Mouse (Mus musculus) midbrain, embryonic 10.5 days (tissue): Measurements from ENCODE around the gene Nnmt. TPM values are rescaled to one million over a fixed set of nuclear protein-coding genes. Genes with fewer than 3 reads are reported as not detected.
A peak's percentile ranks its signal among the peaks of the same experiment; 100 is the strongest.

Experiments
- DNase-seq: peaks from one replicate; pipeline ENCODE4 v3.0.0-alpha.2; 2017; ENCODE audit warnings: low spot score
- H3K27ac ChIP-seq: fragments of 300-500 bp; sonication (generic); replicated peaks from 2 replicates; pipeline ENCODE4 v1.5.1; 2016; ENCODE audit warnings: mild to moderate bottlenecking
- H3K27me3 ChIP-seq: fragments of 300-500 bp; sonication (generic); 2 replicates; pipeline ENCODE4 v1.6.1; 2016; ENCODE audit warnings: low read depth, mild to moderate bottlenecking; ENCODE audit not compliant: poor library complexity, severe bottlenecking
- H3K36me3 ChIP-seq: fragments of 300-500 bp; sonication (generic); 2 replicates; pipeline ENCODE4 v1.6.1; 2016; ENCODE audit warnings: mild to moderate bottlenecking, moderate library complexity
- H3K4me1 ChIP-seq: fragments of 300-500 bp; sonication (generic); 2 replicates; pipeline ENCODE4 v1.6.1; 2016
- H3K4me3 ChIP-seq: fragments of 300-500 bp; sonication (generic); 2 replicates; pipeline ENCODE4 v1.5.1; 2016; ENCODE audit warnings: mild to moderate bottlenecking, moderate library complexity
- H3K9me3 ChIP-seq: fragments of 300-500 bp; sonication (generic); replicated peaks from 2 replicates; pipeline ENCODE4 v1.6.1; 2016; ENCODE audit warnings: mild to moderate bottlenecking
- whole genome bisulfite sequencing: fragments of 180-500 bp; shearing (Covaris S2); methylation state at CpG from one replicate; pipeline ENCODE4 v1.1.7; 2016; 5-methylcytosine and 5-hydroxymethylcytosine counted together
- polyA plus RNA-seq: library from polyadenylated mRNA; unstranded; fragments of >200 nt; fragmentation: Nextera tagmentation; extraction: Ambion mirVana; gene quantifications from 2 replicates; pipeline ENCODE4 v1.2.1, GENCODE M21; 2016

Nnmt gene
- polyA plus RNA-seq: 0.65 and 1.1 TPM in 2 replicates

GRCm38 (mm10) chr9:48604939-48605598 lies at the start of gene Nnmt:
Gene Nnmt, minus strand, starts transcription at chr9:48605153.
- Histone ChIP-seq H3K9me3 (no peaks in the 10 kb centered on the region), H3K27me3 (no peaks in the 10 kb centered on the region), H3K4me3 (no peak within 1 kb of the TSS), H3K27ac (no peak within 1 kb of the TSS), H3K4me1 (peaks cover 12% of the 10 kb centered on the region), H3K36me3 (no peaks in the 10 kb centered on the region)
- peak; percentile 10 for DNase-seq
- 58% methylated on average over 8 of the region's 8 CpGs for WGBS

GRCm38 (mm10) chr9:48654730-48655129 lies 49.8 kb upstream of the Nnmt start:
- peak overlapping the region; percentile 81 for H3K27ac ChIP-seq

GRCm38 (mm10) chr9:48653399-48654070 lies 48.6 kb upstream of the Nnmt start:
- 49% methylated on average over 7 of the region's 7 CpGs for WGBS
- Histone ChIP-seq H3K9me3 (no peaks in the 10 kb centered on the region), H3K4me3 (no peak overlapping the region)

More at GRCm38 (mm10) chr9:48654730-48655129, 49.8 kb upstream of the Nnmt start:
- no peaks in the 10 kb centered on the region for H3K27me3 ChIP-seq
- 9% methylated on average over 8 of the region's 8 CpGs for WGBS
- H3K4me1 ChIP-seq: peaks cover 86% of the 10 kb centered on the region
- DNase-seq: no peak
- peaks cover 49% of the 10 kb centered on the region for H3K36me3 ChIP-seq
- H3K9me3 ChIP-seq: peaks cover 6% of the 10 kb centered on the region
- H3K4me3 ChIP-seq: no peak overlapping the region

GRCm38 (mm10) chr9:48652026-48652425 lies 47.1 kb upstream of the Nnmt start:
- 25% methylated on average over 4 of the region's 4 CpGs for WGBS
- peaks cover 22% of the 10 kb centered on the region for H3K36me3 ChIP-seq
- peaks cover 99% of the 10 kb centered on the region for H3K4me1 ChIP-seq
- H3K9me3 ChIP-seq: no peaks in the 10 kb centered on the region
- peak overlapping the region; percentile 91 for H3K27ac ChIP-seq
- no peak overlapping the region for H3K4me3 ChIP-seq
- DNase-seq: no peak
- no peaks in the 10 kb centered on the region for H3K27me3 ChIP-seq

More at GRCm38 (mm10) chr9:48653399-48654070, 48.6 kb upstream of the Nnmt start:
- H3K36me3 ChIP-seq: peaks cover 37% of the 10 kb centered on the region
- H3K27me3 ChIP-seq: no peaks in the 10 kb centered on the region
- H3K4me1 ChIP-seq: peaks cover 98% of the 10 kb centered on the region
- H3K27ac ChIP-seq: peak overlapping the region; percentile 81
- DNase-seq: no peak

- H3K4me1 ChIP-seq: peaks cover 99% of the 10 kb centered on the region
- no peak for DNase-seq
- H3K9me3 ChIP-seq: no peaks in the 10 kb centered on the region
- no peaks in the 10 kb centered on the region for H3K27me3 ChIP-seq
- H3K36me3 ChIP-seq: peaks cover 11% of the 10 kb centered on the region
- H3K4me3 ChIP-seq: no peak overlapping the region
- H3K27ac ChIP-seq: peak overlapping the region; percentile 91
- 81% methylated on average over 2 of the region's 2 CpGs for WGBS
Measured at GRCm38 (mm10) chr9:48650846-48651245, 45.9 kb upstream of the Nnmt start.

- 23% methylated on average over 17 of the region's 17 CpGs for WGBS
- Histone ChIP-seq H3K27me3 (no peaks in the 10 kb centered on the region), H3K36me3 (0 out of 2 replicates have a peak, but pooled peaks cover 4% of the 10 kb centered on the region), H3K27ac (peak overlapping the region; percentile 91), H3K4me3 (peak overlapping the region; percentile 40), H3K4me1 (peaks cover 98% of the 10 kb centered on the region), H3K9me3 (no peaks in the 10 kb centered on the region)
- peak; percentile 42 for DNase-seq
Measured at GRCm38 (mm10) chr9:48649851-48650685, 45.1 kb upstream of the Nnmt start.

- Histone ChIP-seq H3K4me1 (peaks cover 90% of the 10 kb centered on the region), H3K27ac (peak overlapping the region; percentile 91), H3K27me3 (no peaks in the 10 kb centered on the region), H3K4me3 (peak overlapping the region; percentile 40), H3K36me3 (0 out of 2 replicates have a peak, but pooled peaks cover 4% of the 10 kb centered on the region), H3K9me3 (peaks cover 7% of the 10 kb centered on the region)
- under 1% methylated on average over 22 of the region's 22 CpGs for WGBS
- DNase-seq: peak; percentile 96
Measured at GRCm38 (mm10) chr9:48649098-48649766, 44.3 kb upstream of the Nnmt start.

GRCm38 (mm10) chr9:48648285-48649097 lies 43.5 kb upstream of the Nnmt start:
- no peaks in the 10 kb centered on the region for H3K27me3 ChIP-seq
- H3K4me3 ChIP-seq: peak overlapping the region; percentile 40
- peak overlapping the region; percentile 91 for H3K27ac ChIP-seq
- no peak for DNase-seq
- peaks cover 14% of the 10 kb centered on the region for H3K9me3 ChIP-seq
- peaks cover 82% of the 10 kb centered on the region for H3K4me1 ChIP-seq
- 29% methylated on average over 12 of the region's 12 CpGs for WGBS
- H3K36me3 ChIP-seq: 0 out of 2 replicates have a peak, but pooled peaks cover under 1% of the 10 kb centered on the region

GRCm38 (mm10) chr9:48647648-48648284 lies 42.8 kb upstream of the Nnmt start:
- peaks cover 76% of the 10 kb centered on the region for H3K4me1 ChIP-seq
- peak; percentile 27 for DNase-seq
- WGBS: 15% methylated on average over 10 of the region's 10 CpGs
- H3K27me3 ChIP-seq: no peaks in the 10 kb centered on the region
- peak overlapping the region; percentile 91 for H3K27ac ChIP-seq
- H3K4me3 ChIP-seq: peak overlapping the region; percentile 17; the same call in 1 of the 2 replicates
- H3K36me3 ChIP-seq: no peaks in the 10 kb centered on the region
- peaks cover 14% of the 10 kb centered on the region for H3K9me3 ChIP-seq

- 37% methylated on average over 16 of the region's 16 CpGs for WGBS
- Histone ChIP-seq H3K27me3 (no peaks in the 10 kb centered on the region), H3K4me1 (peaks cover 69% of the 10 kb centered on the region), H3K4me3 (peak overlapping the region; percentile 17; the same call in 1 of the 2 replicates), H3K27ac (peak overlapping the region; percentile 91), H3K36me3 (no peaks in the 10 kb centered on the region), H3K9me3 (peaks cover 14% of the 10 kb centered on the region)
- DNase-seq: peak; percentile 30
Measured at GRCm38 (mm10) chr9:48646781-48647647, 42.1 kb upstream of the Nnmt start.
